Mouse (Mus musculus) ES-E14 (cell line): Measurements from ENCODE around the gene Slc24a2. TPM values are rescaled to one million over a fixed set of nuclear protein-coding genes. Genes with fewer than 3 reads are reported as not detected.

Experiments used
- DNase-seq: peaks from one replicate; pipeline ENCODE4 v3.0.0-alpha.2; 2013; ENCODE audit warnings: low read depth, low spot score
- H3K27ac ChIP-seq: 2 replicates; pipeline ENCODE4 v1.5.1; 2012; ENCODE audit warnings: low read depth, mild to moderate bottlenecking, low read length, moderate library complexity, mixed read lengths; ENCODE audit not compliant: poor library complexity, insufficient read depth, severe bottlenecking
- H3K36me3 ChIP-seq: 2 replicates; pipeline ENCODE4 v1.6.1; 2012; ENCODE audit warnings: mild to moderate bottlenecking, low read length, moderate library complexity, mixed read lengths; ENCODE audit not compliant: control insufficient read depth, poor library complexity, insufficient read depth, severe bottlenecking
- H3K4me1 ChIP-seq, 2 experiments: fragments of 150-350 bp in 1 of 2; sonication (generic) in 1 of 2; 2 replicates each; pipeline ENCODE4 v1.6.1; 2012; ENCODE audit warnings: low read length in 2 of 2, mild to moderate bottlenecking in 1 of 2, mixed read lengths in 1 of 2; ENCODE audit not compliant: control insufficient read depth in 2 of 2, insufficient read depth in 2 of 2, poor library complexity in 1 of 2
- H3K4me3 ChIP-seq, 2 experiments: fragments of 150-350 bp in 1 of 2; sonication (generic) in 1 of 2; 2 replicates each; pipeline ENCODE4 v1.5.1; 2012; ENCODE audit warnings: low read length in 2 of 2, low read depth in 1 of 2, mild to moderate bottlenecking in 1 of 2, mixed read lengths in 1 of 2; ENCODE audit not compliant: insufficient read depth in 1 of 2, poor library complexity in 1 of 2, severe bottlenecking in 1 of 2
- H3K9ac ChIP-seq: 2 replicates; pipeline ENCODE4 v1.6.1; 2012; ENCODE audit warnings: low read depth, mild to moderate bottlenecking, low read length, mixed read lengths; ENCODE audit not compliant: poor library complexity, insufficient read depth, severe bottlenecking
- H3K9me3 ChIP-seq: fragments of 150-350 bp; sonication (generic); 2 replicates; pipeline ENCODE4 v1.6.1; 2012; ENCODE audit warnings: low read depth, mild to moderate bottlenecking, low read length; ENCODE audit not compliant: control insufficient read depth, insufficient read depth
- CHD2 ChIP-seq: IDR thresholded peaks from 2 replicates; pipeline ENCODE4 v1.6.1; 2014; ENCODE audit warnings: mild to moderate bottlenecking, low read depth, low read length, inconsistent platforms
- HCFC1 ChIP-seq: IDR thresholded peaks from 2 replicates; pipeline ENCODE4 v1.6.1; 2012; ENCODE audit warnings: low read length, inconsistent platforms, borderline replicate concordance; ENCODE audit not compliant: insufficient read depth
- MAFK ChIP-seq: IDR thresholded peaks from 2 replicates; pipeline ENCODE4 v1.6.1; 2014; ENCODE audit warnings: mild to moderate bottlenecking, low read depth, low read length, inconsistent platforms; ENCODE audit not compliant: insufficient read depth
- ZC3H11A ChIP-seq: IDR thresholded peaks from 2 replicates; pipeline ENCODE4 v1.6.1; 2012; ENCODE audit warnings: low read depth, mild to moderate bottlenecking, inconsistent platforms, low read length, borderline replicate concordance
- ZNF384 ChIP-seq: IDR thresholded peaks from 2 replicates; pipeline ENCODE4 v1.6.1; 2012; ENCODE audit warnings: low read depth, low read length, inconsistent platforms
- in situ Hi-C, 2 experiments: fragments of 600-800 bp; cut with MboI; formaldehyde crosslinking; loops; one replicate each; pipeline ENCODE4 v1.15.1; 2025; ENCODE audit warnings: low sequenced_read_pairs in 2 of 2, inconsistent platforms in 1 of 2; ENCODE audit not compliant: unreplicated experiment in 2 of 2
- total RNA-seq: library from RNA; depleted of rRNA; stranded (reverse); fragments of 300-350 nt; gene quantifications from 2 replicates; pipeline ENCODE4 v1.2.3, GENCODE M21; 2012

Gene Slc24a2
- total RNA-seq, 1 experiment, result 0.13 TPM

GRCm38 (mm10) chr4:87061696-87062095 is 168.6 kb downstream of the Slc24a2 start:
- no peaks in the 10 kb centered on the region; the same call in 1 of the 2 replicates for H3K36me3 ChIP-seq
- no peak overlapping the region for H3K27ac ChIP-seq
- no peak for DNase-seq
- in situ Hi-C loops, result no loop called here
- no peaks in the 10 kb centered on the region for H3K4me1 ChIP-seq
- H3K9ac ChIP-seq, result no peak overlapping the region
- TF ChIP-seq CHD2 (no peak), ZNF384 (no peak), ZC3H11A (no peak), HCFC1 (no peak), MAFK (no peak)
- H3K9me3 ChIP-seq, result no peaks in the 10 kb centered on the region
- no peak overlapping the region for H3K4me3 ChIP-seq

- TF ChIP-seq HCFC1, result no peak
- TF ChIP-seq ZC3H11A, result no peak
- TF ChIP-seq MAFK, result no peak
- no peak for TF ChIP-seq CHD2
- TF ChIP-seq ZNF384, result no peak
- no peak overlapping the region for H3K27ac ChIP-seq
- DNase-seq, result no peak
- H3K4me3 ChIP-seq, result no peak overlapping the region
- no peaks in the 10 kb centered on the region for H3K36me3 ChIP-seq
- H3K4me1 ChIP-seq, result no peaks in the 10 kb centered on the region
- H3K9ac ChIP-seq, result no peak overlapping the region
- in situ Hi-C loops, result no loop called here
- no peaks in the 10 kb centered on the region for H3K9me3 ChIP-seq
These were observed 172.7 kb downstream of the Slc24a2 start for GRCm38 (mm10) chr4:87057572-87057971.

- Histone ChIP-seq H3K4me3 (no peak overlapping the region), H3K4me1 (no peaks in the 10 kb centered on the region), H3K27ac (no peak overlapping the region), H3K9ac (no peak overlapping the region), H3K9me3 (no peaks in the 10 kb centered on the region), H3K36me3 (no peaks in the 10 kb centered on the region)
- TF ChIP-seq ZC3H11A, result no peak
- no peak for TF ChIP-seq CHD2
- TF ChIP-seq MAFK, result no peak
- TF ChIP-seq HCFC1, result no peak
- no peak for TF ChIP-seq ZNF384
- DNase-seq, result no peak
- in situ Hi-C loops, result no loop called here
These were observed 174.5 kb downstream of the Slc24a2 start for GRCm38 (mm10) chr4:87055768-87056167.

GRCm38 (mm10) chr4:87052881-87053280 is 177.4 kb downstream of the Slc24a2 start:
- H3K4me1 ChIP-seq, result no peaks in the 10 kb centered on the region
- H3K36me3 ChIP-seq, result no peaks in the 10 kb centered on the region
- no peak for TF ChIP-seq ZC3H11A
- no peak for TF ChIP-seq ZNF384
- no peak for TF ChIP-seq MAFK
- TF ChIP-seq HCFC1, result no peak
- TF ChIP-seq CHD2, result no peak
- no peaks in the 10 kb centered on the region for H3K9me3 ChIP-seq
- no peak for DNase-seq
- no peak overlapping the region for H3K27ac ChIP-seq
- in situ Hi-C loops, result no loop called here
- no peak overlapping the region for H3K9ac ChIP-seq
- no peak overlapping the region for H3K4me3 ChIP-seq

- Histone ChIP-seq H3K9ac (no peak overlapping the region), H3K4me1 (no peaks in the 10 kb centered on the region), H3K4me3 (no peak overlapping the region), H3K27ac (no peak overlapping the region), H3K36me3 (no peaks in the 10 kb centered on the region), H3K9me3 (no peaks in the 10 kb centered on the region)
- DNase-seq, result no peak
- no peak for TF ChIP-seq MAFK
- TF ChIP-seq ZNF384, result no peak
- no peak for TF ChIP-seq CHD2
- no peak for TF ChIP-seq ZC3H11A
- TF ChIP-seq HCFC1, result no peak
- in situ Hi-C loops, result no loop called here
These were observed 181.2 kb downstream of the Slc24a2 start for GRCm38 (mm10) chr4:87049061-87049460.
